Mouse (Mus musculus): Measurements from ENCODE around the gene Snap47. TPM values are rescaled to one million over a fixed set of nuclear protein-coding genes. Genes with fewer than 3 reads are reported as not detected.
A peak's percentile ranks its signal among the peaks of the same experiment; 100 is the strongest.

Snap47 gene
- polyA plus RNA-seq, 1 experiment from 2014 or later, result 622 TPM

DNA sequence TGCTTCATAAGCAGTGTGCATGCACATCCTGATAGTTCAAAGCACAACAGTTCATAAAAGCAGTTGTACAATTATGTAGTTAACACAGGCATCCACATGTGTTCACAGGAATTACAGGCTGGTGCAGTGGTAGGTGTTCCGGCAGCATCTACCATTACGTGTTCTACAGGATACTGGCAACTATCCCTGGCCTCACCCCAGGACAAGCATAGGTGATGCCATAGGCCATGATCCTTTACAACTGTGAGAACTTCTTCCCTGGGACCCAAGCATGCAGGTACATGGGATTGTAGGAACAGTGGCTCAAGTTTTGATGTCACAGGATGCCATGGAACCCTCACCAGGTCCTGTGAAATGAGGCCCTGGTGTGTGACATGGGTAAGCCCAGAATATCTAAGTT lies 9.5 kb upstream of the Snap47 start:
- DNase-seq (ENCODE audit: low spot score) (no peak), ATAC-seq (ENCODE audit: low FRiP score) (no peak)
- H3K9ac ChIP-seq, result no peak overlapping the region
- no peaks in the 10 kb centered on the region for H3K27me3 ChIP-seq (ENCODE audit: control insufficient read depth, insufficient read depth, low read length)
- H3K4me1 ChIP-seq (replicated peaks; ENCODE audit: control insufficient read depth, insufficient read depth, low read length), result no peaks in the 10 kb centered on the region
- peaks cover 56% of the 10 kb centered on the region for H3K36me3 ChIP-seq (replicated peaks; ENCODE audit: control insufficient read depth, insufficient read depth)
- H3K9me3 ChIP-seq (ENCODE audit: control insufficient read depth, low read length), result peaks cover 36% of the 10 kb centered on the region
- no peak overlapping the region for H3K4me2 ChIP-seq (replicated peaks)
- H3K4me3 ChIP-seq (replicated peaks; ENCODE audit: low read length), result no peak overlapping the region
- 96% methylated on average over 2 of the region's 2 CpGs for WGBS
- H3K27ac ChIP-seq, result no peak overlapping the region

DNA sequence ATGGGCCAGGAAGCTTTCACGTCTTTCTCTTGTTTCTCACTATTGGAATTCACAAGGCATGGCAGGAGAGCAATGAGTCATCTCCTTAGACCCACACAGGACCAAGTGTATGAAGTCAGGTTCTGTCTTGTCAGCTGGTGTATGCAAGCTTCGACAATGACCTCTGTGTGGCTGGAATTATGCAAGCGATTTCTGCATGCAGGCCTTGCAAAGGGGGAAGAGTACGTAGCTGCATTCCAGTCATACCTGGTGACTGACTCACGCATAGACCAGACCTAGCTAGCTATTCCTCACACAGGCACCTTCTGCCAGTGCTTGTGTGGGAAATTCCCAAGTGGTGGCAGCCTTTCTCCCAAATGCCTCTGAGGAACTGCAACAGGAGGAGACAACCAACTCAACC lies 8.0 kb upstream of the Snap47 start:
- H3K4me3 ChIP-seq (replicated peaks; ENCODE audit: low read length), result no peak overlapping the region
- no peak overlapping the region for H3K9ac ChIP-seq
- 69% methylated on average over 5 of the region's 5 CpGs for WGBS
- no peak overlapping the region for H3K4me2 ChIP-seq (replicated peaks)
- no peaks in the 10 kb centered on the region for H3K27me3 ChIP-seq (ENCODE audit: control insufficient read depth, insufficient read depth, low read length)
- H3K36me3 ChIP-seq (replicated peaks; ENCODE audit: control insufficient read depth, insufficient read depth), result peaks cover 56% of the 10 kb centered on the region
- ATAC-seq (ENCODE audit: low FRiP score) (no peak), DNase-seq (ENCODE audit: low spot score) (no peak)
- no peaks in the 10 kb centered on the region for H3K4me1 ChIP-seq (replicated peaks; ENCODE audit: control insufficient read depth, insufficient read depth, low read length)
- no peak overlapping the region for H3K27ac ChIP-seq
- peaks cover 21% of the 10 kb centered on the region for H3K9me3 ChIP-seq (ENCODE audit: control insufficient read depth, low read length)

DNA sequence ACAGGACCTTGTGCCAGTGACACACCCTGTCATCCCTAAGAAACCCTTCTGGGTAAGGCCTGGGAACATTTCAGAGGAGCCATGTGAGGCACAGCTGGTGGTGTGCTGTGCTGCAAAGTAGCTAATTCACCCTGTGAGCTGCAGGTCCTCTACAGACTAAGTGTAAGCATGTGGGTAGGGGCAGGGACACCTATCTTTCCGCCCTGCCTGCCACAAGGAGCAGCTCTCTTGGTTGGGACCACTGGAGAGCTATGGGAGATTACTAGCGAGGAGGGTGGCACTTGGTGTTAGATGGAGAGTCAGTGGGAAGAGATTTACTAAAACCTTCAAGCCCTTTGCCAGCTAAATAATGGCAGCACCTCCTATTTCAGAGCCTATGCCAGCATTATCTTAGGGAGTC lies 5.9 kb upstream of the Snap47 start:
- Histone ChIP-seq H3K4me2 (replicated peaks) (no peak overlapping the region), H3K9ac (no peak overlapping the region), H3K4me1 (replicated peaks; ENCODE audit: control insufficient read depth, insufficient read depth, low read length) (no peaks in the 10 kb centered on the region), H3K9me3 (ENCODE audit: control insufficient read depth, low read length) (0 out of 2 replicates have a peak, but pooled peaks cover under 1% of the 10 kb centered on the region), H3K4me3 (replicated peaks; ENCODE audit: low read length) (no peak overlapping the region), H3K36me3 (replicated peaks; ENCODE audit: control insufficient read depth, insufficient read depth) (peaks cover 53% of the 10 kb centered on the region), H3K27me3 (ENCODE audit: control insufficient read depth, insufficient read depth, low read length) (no peaks in the 10 kb centered on the region), H3K27ac (no peak overlapping the region)
- ATAC-seq (ENCODE audit: low FRiP score) (no peak), DNase-seq (ENCODE audit: low spot score) (no peak)
- 98% methylated on average over 2 of the region's 2 CpGs for WGBS

DNA sequence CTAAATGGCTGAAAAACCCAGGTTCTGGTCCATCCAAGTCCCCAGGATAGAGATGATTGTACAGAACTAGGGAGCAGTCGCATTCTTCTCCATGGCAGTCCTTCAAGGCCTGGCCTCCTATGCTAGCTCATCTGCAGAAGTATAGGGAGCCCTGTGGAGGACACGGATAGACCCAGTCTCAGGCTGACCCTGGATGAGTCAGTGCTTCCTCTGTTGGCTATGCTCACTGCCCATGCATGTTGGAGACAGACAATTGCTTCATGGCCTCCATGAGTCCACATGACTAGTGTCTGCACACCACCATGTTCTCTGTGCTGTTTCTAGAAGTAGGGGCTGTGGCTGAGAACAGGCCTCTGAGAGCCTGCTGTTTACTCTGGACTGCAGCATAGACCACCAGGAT lies 5.4 kb upstream of the Snap47 start:
- H3K4me1 ChIP-seq (replicated peaks; ENCODE audit: control insufficient read depth, insufficient read depth, low read length), result peaks cover 2% of the 10 kb centered on the region; the same call in 1 of the 2 replicates
- H3K4me2 ChIP-seq (replicated peaks), result no peak overlapping the region
- H3K4me3 ChIP-seq (replicated peaks; ENCODE audit: low read length), result no peak overlapping the region
- no peaks in the 10 kb centered on the region for H3K9me3 ChIP-seq (ENCODE audit: control insufficient read depth, low read length)
- ATAC-seq (ENCODE audit: low FRiP score) (no peak), DNase-seq (ENCODE audit: low spot score) (no peak)
- 98% methylated on average over 2 of the region's 2 CpGs for WGBS
- no peak overlapping the region for H3K27ac ChIP-seq
- peaks cover 51% of the 10 kb centered on the region for H3K36me3 ChIP-seq (replicated peaks; ENCODE audit: control insufficient read depth, insufficient read depth)
- no peak overlapping the region for H3K9ac ChIP-seq
- no peaks in the 10 kb centered on the region for H3K27me3 ChIP-seq (ENCODE audit: control insufficient read depth, insufficient read depth, low read length)

DNA sequence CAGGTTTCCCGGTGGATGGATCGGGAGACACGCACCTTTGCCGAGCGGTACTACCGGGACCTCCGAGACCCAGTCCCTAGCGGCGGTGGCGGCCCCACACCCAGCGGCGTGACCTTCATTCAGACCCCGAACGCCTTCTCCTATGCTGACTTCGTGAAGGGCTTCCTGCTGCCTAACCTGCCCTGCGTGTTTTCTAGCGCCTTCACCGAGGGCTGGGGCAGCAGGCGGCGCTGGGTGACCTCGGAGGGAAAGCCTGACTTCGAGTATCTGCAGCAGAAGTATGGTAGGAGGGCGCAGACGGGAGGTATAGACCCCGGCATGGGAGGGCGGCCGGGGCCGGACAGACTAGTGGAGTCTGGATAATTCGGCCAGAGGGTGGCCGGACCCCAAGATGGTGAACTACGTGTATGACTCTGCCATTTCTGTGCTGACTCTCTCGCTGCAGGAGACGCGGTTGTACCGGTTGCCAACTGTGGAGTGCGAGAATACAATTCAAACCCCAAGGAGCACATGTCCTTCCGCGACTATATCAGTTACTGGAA lies 685 bp downstream of the Snap47 start:
- peak overlapping the region; percentile 66 for H3K4me3 ChIP-seq (replicated peaks; ENCODE audit: low read length)
- peak overlapping the region; percentile 79 for H3K9ac ChIP-seq
- DNase-seq (ENCODE audit: low spot score) (no peak), ATAC-seq (ENCODE audit: low FRiP score) (peak; percentile 68)
- peaks cover 25% of the 10 kb centered on the region for H3K4me1 ChIP-seq (replicated peaks; ENCODE audit: control insufficient read depth, insufficient read depth, low read length)
- H3K9me3 ChIP-seq (ENCODE audit: control insufficient read depth, low read length), result no peaks in the 10 kb centered on the region
- peak overlapping the region; percentile 91 for H3K4me2 ChIP-seq (replicated peaks)
- H3K27me3 ChIP-seq (ENCODE audit: control insufficient read depth, insufficient read depth, low read length), result no peaks in the 10 kb centered on the region
- H3K36me3 ChIP-seq (replicated peaks; ENCODE audit: control insufficient read depth, insufficient read depth), result peaks cover 44% of the 10 kb centered on the region
- peak overlapping the region; percentile 89; the same call in 1 of the 2 replicates for H3K27ac ChIP-seq
- under 1% methylated on average over 38 of the region's 38 CpGs for WGBS

DNA sequence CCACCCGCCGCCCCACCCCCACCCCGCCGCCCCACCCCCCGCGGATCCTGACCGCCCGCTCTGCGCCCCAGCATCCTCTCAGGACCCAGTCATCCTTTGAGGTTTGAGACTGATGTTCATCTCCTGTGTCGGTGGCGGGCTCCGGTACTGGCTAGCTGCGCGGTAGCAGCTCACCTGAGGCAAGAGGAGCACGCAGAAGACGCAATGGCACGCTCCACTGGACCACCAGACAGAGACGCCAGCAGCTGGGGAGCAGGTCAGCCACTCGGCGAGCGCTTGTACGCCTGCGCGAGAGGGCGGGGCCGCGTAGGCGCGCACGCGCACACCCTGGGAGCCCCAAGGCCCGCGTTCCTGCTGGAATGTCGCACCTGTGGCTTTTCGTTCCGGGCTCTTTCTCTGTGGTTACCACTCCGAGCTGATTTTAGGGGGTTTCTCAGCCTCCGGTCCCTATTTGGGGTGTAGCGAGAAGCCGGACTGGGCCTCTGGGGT lies 1.2 kb downstream of the Snap47 start, which contains the start of gene Jmjd4:
Gene Jmjd4, plus strand, starts transcription at position 305 of the 489 bp plus-strand sequence.
- Histone ChIP-seq H3K27me3 (ENCODE audit: control insufficient read depth, insufficient read depth, low read length) (no peaks in the 10 kb centered on the region), H3K4me3 (replicated peaks; ENCODE audit: low read length) (peak within 1 kb of the TSS; percentile 66), H3K9ac (peak within 1 kb of the TSS; percentile 79), H3K4me2 (replicated peaks) (peak within 1 kb of the TSS; percentile 91), H3K4me1 (replicated peaks; ENCODE audit: control insufficient read depth, insufficient read depth, low read length) (peaks cover 25% of the 10 kb centered on the region), H3K36me3 (replicated peaks; ENCODE audit: control insufficient read depth, insufficient read depth) (peaks cover 43% of the 10 kb centered on the region), H3K9me3 (ENCODE audit: control insufficient read depth, low read length) (no peaks in the 10 kb centered on the region), H3K27ac (peak within 1 kb of the TSS; percentile 89)
- 1% methylated on average over 40 of the region's 40 CpGs for WGBS
- ATAC-seq (ENCODE audit: low FRiP score) (peak; percentile 96), DNase-seq (ENCODE audit: low spot score) (peak; percentile 93)

DNA sequence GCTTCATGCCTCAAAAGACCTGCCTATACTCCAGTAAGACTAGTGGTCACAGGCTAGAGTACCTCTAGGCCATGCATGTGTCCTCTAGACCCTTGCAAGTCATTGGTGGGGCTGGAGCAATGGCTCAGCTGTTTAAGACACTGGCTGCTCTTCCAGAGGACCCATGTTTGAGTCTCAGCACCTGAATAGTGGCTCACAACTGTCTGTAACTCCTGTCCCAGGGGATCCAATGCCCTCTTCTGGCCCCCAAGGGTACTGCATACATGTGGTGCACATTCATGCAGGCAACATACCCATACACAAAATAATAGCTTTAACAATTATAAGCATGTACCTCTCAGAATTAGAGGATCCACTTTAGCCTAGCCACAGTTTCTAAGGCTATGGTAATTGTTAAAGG lies 7.9 kb downstream of the Snap47 start:
- Histone ChIP-seq H3K36me3 (replicated peaks; ENCODE audit: control insufficient read depth, insufficient read depth) (peaks cover 33% of the 10 kb centered on the region), H3K27ac (no peak overlapping the region), H3K4me2 (replicated peaks) (no peak overlapping the region), H3K27me3 (ENCODE audit: control insufficient read depth, insufficient read depth, low read length) (no peaks in the 10 kb centered on the region), H3K9ac (no peak overlapping the region), H3K4me1 (replicated peaks; ENCODE audit: control insufficient read depth, insufficient read depth, low read length) (no peaks in the 10 kb centered on the region), H3K4me3 (replicated peaks; ENCODE audit: low read length) (no peak overlapping the region), H3K9me3 (ENCODE audit: control insufficient read depth, low read length) (no peaks in the 10 kb centered on the region)
- DNase-seq (ENCODE audit: low spot score) (no peak), ATAC-seq (ENCODE audit: low FRiP score) (no peak)

DNA sequence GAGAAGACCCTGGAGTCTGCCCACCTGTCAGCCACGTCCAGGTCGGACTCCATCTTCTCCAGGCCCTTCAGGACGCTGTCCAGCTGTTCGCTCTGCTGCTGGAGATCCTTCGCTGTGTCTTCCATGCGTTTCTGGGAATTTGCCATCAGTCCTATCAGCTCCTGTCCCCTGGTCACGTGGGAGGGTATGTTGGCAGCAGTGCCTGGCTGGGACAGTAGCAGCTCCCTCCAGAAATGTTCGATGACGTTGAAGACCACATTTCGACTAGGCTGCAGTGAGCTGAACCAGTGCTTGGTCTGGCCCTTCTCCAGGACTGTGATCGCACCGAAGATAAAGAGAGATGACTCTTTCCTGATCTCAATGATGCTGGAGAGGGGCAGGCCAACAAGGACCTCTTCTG lies 13.0 kb downstream of the Snap47 start:
- DNase-seq (ENCODE audit: low spot score), result no peak
- no peaks in the 10 kb centered on the region for H3K4me1 ChIP-seq (replicated peaks; ENCODE audit: control insufficient read depth, insufficient read depth, low read length)
- H3K4me3 ChIP-seq (replicated peaks; ENCODE audit: low read length), result no peak overlapping the region
- no peak overlapping the region for H3K9ac ChIP-seq
- WGBS, result 96% methylated on average over 12 of the region's 12 CpGs
- no peak for ATAC-seq (ENCODE audit: low FRiP score)
- H3K36me3 ChIP-seq (replicated peaks; ENCODE audit: control insufficient read depth, insufficient read depth), result peaks cover 59% of the 10 kb centered on the region
- H3K27me3 ChIP-seq (ENCODE audit: control insufficient read depth, insufficient read depth, low read length), result no peaks in the 10 kb centered on the region
- H3K27ac ChIP-seq, result no peak overlapping the region
- H3K9me3 ChIP-seq (ENCODE audit: control insufficient read depth, low read length), result 0 out of 2 replicates have a peak, but pooled peaks cover 9% of the 10 kb centered on the region
- H3K4me2 ChIP-seq (replicated peaks), result no peak overlapping the region

DNA sequence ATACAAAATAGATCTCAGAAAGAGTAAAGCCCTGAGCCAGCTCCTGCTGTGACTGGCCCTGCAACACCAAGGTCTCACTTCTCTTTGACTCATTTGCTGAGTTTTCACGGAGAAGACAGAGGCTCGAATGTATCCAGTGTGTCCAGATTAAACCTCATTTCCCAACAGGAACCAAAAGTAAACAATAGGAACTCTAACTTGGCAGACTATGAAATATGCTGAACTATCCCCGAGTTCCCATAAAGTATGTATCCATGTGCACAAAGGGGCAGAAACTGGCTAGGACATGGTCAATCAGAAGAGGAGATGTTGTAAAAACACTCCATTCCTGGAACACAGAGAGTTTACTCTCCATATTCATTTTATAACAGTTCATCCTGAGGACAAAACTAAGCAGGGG lies 18.7 kb downstream of the Snap47 start:
- H3K27ac ChIP-seq, result no peak overlapping the region
- H3K27me3 ChIP-seq (ENCODE audit: control insufficient read depth, insufficient read depth, low read length), result no peaks in the 10 kb centered on the region
- H3K4me2 ChIP-seq (replicated peaks), result no peak overlapping the region
- H3K4me3 ChIP-seq (replicated peaks; ENCODE audit: low read length), result no peak overlapping the region
- H3K4me1 ChIP-seq (replicated peaks; ENCODE audit: control insufficient read depth, insufficient read depth, low read length), result no peaks in the 10 kb centered on the region
- H3K36me3 ChIP-seq (replicated peaks; ENCODE audit: control insufficient read depth, insufficient read depth), result peaks cover 73% of the 10 kb centered on the region
- no peak overlapping the region for H3K9ac ChIP-seq
- no peak for DNase-seq (ENCODE audit: low spot score)
- 71% methylated on average over 3 of the region's 3 CpGs for WGBS
- 0 out of 2 replicates have a peak, but pooled peaks cover 9% of the 10 kb centered on the region for H3K9me3 ChIP-seq (ENCODE audit: control insufficient read depth, low read length)
- no peak for ATAC-seq (ENCODE audit: low FRiP score)

DNA sequence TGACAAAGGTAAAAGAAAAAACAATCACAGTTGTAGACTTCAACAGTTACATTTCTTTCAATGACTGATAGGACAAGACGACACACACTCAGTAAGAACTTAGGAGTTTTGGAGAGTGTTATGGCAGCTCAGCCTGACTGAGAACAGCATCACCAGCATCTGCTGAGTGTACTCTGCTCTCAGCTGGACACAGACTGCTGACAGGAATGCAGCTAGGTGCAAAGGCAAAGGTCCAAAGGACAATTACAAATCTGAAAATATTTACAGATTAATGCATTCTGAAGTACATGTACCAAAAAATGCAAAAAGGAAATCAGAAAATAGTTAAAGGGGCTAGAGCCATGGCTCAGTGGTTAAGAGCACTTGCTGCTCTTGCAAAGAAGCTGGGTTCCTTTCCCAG lies 21.0 kb downstream of the Snap47 start:
- no peaks in the 10 kb centered on the region for H3K9me3 ChIP-seq (ENCODE audit: control insufficient read depth, low read length)
- no peak overlapping the region for H3K4me2 ChIP-seq (replicated peaks)
- no peaks in the 10 kb centered on the region for H3K4me1 ChIP-seq (replicated peaks; ENCODE audit: control insufficient read depth, insufficient read depth, low read length)
- H3K27me3 ChIP-seq (ENCODE audit: control insufficient read depth, insufficient read depth, low read length), result no peaks in the 10 kb centered on the region
- H3K4me3 ChIP-seq (replicated peaks; ENCODE audit: low read length), result no peak overlapping the region
- DNase-seq (ENCODE audit: low spot score) (no peak), ATAC-seq (ENCODE audit: low FRiP score) (no peak)
- H3K36me3 ChIP-seq (replicated peaks; ENCODE audit: control insufficient read depth, insufficient read depth), result peaks cover 78% of the 10 kb centered on the region
- 80% methylated on average over 1 of the region's 1 CpGs for WGBS
- no peak overlapping the region for H3K27ac ChIP-seq
- no peak overlapping the region for H3K9ac ChIP-seq

Data from hindbrain, embryonic 14.5 days (tissue).